Mouse (Mus musculus): ENCODE data around the gene Pex7. TPM values are rescaled to one million over a fixed set of nuclear protein-coding genes. Genes with fewer than 3 reads are reported as not detected.

Pex7 gene
- total RNA-seq (2021): 47.3 and 57.8 TPM in 2 replicates
- long read RNA-seq, full-length matches to known transcripts: 58 of 88 reads
- long read RNA-seq, partial matches to known transcripts: 3 of 88 reads
- long read RNA-seq, other reads (novel, unspliced or antisense): 27 of 88 reads

DNA sequence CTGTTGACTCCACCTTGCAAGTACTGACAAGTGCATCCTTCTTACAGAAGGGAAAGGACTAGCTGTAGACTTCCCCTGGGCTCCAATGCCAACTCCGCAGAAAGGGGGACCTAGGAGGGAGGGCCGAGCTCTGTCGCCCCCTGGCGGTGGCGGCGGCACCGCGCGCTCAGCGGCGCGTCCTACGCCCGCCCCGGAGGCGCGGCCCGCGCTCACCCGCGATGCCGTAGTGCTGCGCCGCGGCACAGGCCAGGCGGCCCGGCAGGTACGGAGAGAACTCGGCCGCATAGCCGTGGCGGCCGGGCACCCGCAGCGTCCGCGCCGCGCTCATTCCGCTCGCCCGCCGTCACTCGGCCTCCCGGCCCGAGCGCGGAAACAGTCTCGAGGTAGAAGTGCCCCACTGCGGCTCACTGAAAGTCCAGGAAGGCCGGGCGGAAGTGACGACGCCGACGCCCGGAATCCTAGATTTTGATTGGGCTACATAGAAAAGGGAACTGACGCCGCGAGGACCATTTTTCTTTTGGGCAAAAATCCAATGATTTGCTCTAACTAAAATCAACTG lies at the start of gene Pex7:
TSS of gene Pex7 (minus strand) at position 444 of the 559 bp plus-strand sequence.
- peak; percentile 90 for DNase-seq

DNA sequence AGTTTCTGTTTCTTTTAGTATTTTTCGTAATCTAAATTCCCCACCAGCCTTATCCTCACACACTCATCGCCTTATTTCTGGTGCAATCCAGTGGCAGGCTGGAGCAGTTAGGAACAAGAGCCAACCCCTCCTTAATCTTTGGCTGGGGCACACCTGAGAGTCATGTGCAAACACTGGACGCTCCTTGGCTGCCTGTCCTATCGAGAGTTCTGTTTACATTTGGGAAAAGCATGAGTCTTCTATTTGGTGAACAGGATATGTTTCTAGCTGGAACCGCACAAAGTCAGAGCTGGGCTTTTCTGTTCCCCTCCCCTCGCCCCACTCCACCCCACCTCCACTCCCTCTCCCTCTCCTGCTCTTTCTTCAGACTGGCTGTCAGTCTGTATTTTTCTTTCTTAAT lies 49.3 kb upstream of the Pex7 start:
- DNase-seq: no peak

DNA sequence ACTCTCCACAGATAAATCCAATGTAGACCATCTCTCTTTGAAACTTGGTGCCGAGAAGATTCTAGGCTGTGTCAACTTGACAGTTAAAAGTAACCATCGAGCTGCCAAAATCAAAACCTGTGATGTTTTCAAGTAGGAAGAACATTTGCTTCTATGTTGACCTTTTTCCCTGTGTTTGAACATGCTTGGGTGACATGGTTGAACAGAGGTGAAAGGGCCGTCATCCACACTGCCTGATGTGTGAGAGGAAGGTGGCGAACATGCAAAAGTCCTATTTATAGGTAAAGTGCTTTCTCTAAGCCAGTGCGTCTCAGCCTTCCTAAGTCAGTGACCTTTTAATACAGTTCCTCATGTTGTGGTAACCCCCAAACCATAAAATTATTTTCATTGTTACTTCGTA lies 48.3 kb upstream of the Pex7 start:
- no peak for DNase-seq

DNA sequence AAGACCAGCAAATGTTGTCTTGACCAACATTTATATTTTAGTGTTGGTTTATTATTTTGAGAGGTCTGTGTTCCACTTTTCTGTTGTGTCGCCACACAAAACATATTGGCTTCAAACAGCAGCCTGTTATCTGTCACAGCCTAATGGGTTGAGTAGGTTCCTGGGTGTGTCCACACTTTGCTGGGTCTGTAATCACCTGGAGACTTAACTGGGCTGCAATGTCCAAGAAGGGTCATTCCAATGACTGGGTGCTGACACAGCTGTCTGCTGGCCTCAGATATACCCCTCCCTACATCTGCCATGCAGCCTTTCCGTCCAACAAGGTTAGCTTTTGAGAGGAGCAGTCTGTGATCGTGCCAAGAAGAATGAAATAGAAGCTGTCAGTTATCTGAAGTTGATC lies 47.1 kb upstream of the Pex7 start:
- DNase-seq: no peak

DNA sequence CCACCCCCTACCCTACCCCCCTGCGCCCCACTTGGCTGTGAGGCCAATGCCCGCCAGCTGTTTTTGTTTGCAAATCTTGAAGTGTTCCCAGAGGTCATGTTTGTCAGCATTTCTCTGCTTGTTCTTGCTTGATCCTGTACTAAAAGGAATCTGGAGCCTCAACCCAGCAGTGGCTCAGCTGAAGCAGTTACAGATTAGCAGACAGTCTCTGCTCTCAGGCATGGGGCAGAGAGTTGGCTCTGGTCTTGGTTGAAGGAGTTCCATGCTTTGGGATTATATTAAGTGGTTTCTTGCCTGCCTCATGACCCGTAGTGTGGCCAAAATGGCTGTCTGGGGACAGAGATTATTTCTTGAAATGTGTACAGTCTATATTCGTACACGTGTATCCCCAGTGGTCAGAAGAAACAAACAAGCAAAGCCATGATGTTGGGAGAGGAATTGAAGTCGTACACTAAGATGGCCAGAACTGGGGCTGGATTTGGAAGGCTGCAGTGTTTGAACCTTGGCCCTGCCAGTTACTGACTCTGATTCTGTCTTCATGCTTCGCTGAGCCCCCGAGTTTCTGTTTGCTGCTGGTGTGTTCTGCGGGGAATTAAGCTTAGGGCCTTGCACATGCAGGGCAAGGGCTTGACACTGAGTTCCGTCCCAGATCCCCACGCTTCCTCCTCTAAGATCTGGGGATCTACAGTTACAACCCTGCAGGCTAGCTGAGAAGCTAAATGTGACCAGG lies 45.7 kb upstream of the Pex7 start:
- no peak for DNase-seq

DNA sequence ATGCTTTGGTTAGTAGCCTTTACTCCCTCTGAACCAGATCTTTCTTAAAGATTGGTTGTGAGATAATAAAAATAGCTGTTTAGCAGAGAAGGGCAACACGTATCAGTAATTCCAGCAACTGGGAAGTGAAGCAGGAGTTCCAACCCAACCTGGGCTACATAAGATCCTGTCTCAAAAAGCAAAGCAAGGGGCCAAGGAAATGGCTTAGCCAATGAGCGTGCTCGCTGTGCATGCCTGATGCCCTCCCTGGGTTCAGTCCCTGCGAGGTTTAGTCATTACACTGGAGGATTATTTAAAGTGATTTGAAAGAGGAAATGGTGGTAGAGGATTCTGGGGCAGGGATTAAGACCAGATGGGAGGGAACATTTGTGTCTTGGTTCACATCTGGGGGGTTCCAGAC lies 41.6 kb upstream of the Pex7 start:
- no peak for DNase-seq

DNA sequence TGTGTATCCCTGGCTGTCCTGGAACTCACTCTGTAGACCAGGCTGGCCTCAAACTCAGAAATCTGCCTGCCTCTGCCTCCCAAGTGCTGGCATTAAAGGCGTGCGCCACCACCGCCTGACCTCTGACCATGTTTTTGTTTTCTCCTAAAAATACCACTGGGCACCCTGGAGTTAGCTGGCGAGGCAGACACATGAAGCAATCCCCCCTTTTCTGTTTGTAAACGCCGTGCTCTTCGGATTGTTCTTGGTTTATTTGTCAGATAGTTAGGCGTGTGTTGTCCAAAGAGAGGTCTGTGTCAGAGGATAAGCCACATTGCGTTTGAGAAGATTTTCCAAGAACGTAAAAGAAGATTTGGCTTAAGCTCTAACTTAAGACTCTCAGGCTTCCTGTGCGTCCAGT lies 40.9 kb upstream of the Pex7 start:
- DNase-seq: no peak

DNA sequence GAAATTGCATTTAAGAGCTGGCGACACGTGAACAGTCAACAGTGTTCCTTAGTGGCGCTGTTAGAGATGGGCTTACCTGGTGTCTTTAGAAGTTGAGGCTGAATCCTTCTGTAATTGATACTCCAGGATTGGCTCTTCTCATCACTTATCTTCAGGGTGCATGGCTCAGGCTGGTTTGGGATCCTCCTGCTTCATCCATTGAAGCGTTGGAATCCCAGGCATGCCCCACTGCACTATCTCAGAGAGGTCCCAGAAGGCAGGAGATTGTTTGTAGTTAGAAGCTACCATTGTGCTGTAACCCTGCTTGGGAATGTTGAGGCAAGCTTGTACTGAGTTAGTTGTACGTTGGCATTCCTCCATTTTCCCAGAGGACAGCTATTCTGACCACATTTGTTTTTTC lies 40.4 kb upstream of the Pex7 start:
- DNase-seq: no peak

DNA sequence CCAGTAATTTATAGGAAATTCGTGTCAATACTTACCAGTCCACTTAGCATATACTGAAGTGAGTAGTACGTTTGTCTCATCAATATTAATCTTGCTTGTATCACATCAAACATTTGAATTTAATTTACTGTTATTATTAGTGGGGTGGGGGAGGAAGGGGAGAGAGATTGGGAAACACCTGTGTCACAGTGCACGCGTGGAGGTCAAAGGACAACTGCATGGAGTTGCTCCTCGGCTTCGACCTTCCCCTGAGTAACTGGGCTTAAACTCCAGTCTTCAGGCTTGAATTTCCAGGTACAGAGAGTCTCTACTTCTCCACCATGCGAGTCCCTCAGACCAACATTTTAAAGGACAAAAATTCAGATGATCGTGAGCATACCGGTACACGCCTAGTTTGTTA lies 40.0 kb upstream of the Pex7 start:
- no peak for DNase-seq

DNA sequence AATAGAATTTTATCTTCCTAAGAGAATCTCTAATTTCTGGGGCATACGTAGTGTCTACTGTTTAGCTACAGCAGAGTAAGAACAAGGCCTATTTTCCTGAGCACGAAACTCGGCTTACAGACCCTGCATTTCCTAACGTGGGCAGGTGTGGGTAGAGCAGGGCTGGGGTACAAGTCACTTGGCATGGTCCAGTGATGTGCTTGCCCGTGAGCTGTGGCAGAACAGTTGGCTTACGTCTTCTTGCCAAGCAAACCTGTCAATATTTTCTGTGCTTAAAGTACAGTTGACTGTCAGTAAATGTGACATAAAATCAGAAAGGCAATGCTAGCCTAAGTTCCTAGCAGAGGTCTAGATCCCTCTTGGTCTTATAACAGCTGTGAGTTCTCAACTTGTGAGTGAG lies 39.2 kb upstream of the Pex7 start:
- DNase-seq: no peak

DNA sequence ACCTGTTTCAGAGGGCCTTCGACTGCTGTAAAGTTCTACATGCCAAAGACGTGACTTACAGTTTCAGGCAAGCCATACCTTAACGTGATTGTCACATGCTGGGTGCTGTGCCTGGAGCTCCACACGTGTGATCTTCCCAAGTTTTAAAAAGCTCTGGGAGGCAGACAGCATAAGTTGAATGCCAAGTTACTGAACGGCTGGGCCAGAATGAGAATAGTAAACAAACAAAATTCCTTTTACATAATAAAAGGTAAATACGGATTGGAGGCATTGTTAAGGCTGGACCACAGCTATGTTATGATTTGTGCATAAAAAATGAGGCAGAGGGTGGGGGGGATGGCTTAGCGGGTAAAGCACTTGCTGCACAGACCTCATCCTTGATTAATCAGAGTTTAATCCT lies 38.2 kb upstream of the Pex7 start:
- no peak for DNase-seq

DNA sequence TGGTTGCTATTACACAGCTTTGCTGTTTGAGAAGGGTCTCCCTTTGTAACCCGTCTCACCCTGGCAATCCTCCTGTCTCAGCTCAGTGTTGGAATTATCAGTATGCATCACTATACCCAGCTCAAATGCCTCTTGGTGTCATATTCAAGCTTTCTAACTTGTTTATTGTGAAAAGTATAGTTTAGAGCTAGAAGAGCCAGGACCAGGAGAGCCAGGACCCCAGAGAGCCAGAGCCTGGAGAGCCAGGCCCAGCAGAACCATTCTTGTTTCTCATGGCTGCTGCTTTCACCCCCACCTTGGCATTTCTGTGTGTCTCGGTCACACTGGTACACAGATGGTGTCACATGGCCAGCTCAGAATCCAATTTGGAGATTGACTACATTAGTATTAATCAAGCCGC lies 35.1 kb upstream of the Pex7 start:
- no peak for DNase-seq

DNA sequence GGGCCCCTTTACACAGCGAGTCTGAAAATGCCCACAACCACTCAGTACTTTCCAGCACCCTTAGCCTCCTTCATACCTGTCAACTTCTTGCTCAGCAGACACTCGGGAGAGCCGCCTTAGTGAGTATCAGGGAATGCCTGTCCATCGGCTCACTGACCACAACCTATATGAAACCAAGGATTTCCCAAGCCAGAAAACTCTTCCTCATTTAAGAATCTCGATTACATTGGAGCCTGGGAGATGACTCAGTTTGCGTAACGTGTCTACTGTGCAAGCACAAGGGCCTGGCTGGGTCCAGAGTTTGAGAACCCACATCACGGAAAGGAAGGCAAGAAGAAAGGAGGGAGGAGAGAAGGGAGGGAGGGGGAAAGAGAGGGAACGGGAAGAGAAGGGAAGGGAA lies 34.4 kb upstream of the Pex7 start:
- no peak for DNase-seq

DNA sequence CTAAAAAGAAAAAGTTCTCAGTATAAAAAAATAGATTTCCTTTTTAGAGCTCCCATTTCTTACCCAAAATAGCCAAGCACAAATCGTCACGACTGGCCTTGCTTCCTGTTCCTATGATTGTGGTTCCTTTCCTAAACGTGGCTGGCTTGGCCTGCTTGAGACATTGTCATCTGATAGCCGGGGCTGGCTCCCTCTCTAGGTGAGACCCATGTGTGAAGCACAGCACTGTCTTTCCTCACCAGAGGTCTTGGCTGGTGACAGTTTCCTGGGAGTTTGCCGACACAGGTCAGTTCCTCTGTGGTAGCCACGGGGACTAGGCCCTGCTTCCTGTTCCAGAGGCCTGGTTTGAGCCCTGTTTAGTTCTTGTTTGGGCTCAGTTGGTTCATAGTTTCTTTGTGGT lies 33.6 kb upstream of the Pex7 start:
- no peak for DNase-seq

DNA sequence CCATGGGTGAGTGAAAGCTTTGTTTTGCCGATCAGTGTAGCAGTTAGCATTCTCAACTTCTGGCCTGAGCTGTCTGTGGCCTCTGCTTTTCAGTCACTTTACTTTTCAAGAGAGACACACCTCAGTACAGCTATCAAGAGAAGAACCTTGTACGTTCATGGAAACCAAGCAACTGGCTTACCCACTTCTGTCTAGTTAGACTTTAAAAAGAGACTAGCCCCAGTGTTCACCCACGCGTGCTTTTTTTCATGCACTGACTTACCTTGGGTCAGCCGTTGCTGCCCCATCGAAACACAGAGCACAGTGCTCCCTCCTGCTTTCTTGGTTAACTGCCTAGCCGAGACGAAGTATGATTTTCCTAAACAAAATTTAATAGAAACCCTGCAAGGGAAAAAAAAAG lies 33.1 kb upstream of the Pex7 start:
- no peak for DNase-seq

DNA sequence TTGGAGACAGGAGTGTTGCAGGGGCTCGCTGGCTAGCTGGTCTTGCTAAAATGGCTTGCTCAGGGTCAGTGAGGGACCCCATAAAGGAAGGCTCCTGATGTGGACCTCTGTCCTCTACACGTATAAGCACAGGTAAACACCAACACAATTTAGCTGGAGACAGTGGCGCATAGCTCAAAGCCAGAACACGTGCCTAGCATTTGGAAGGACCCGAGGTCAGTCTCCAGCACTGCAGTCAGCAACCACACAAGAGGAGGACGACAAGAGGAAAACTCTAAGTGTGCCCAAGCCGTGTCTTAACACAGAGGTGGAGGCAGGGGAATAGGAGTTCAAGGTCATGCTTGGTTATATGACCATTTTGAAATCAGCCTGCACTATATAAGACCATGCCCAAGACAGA lies 32.6 kb upstream of the Pex7 start:
- DNase-seq: no peak

DNA sequence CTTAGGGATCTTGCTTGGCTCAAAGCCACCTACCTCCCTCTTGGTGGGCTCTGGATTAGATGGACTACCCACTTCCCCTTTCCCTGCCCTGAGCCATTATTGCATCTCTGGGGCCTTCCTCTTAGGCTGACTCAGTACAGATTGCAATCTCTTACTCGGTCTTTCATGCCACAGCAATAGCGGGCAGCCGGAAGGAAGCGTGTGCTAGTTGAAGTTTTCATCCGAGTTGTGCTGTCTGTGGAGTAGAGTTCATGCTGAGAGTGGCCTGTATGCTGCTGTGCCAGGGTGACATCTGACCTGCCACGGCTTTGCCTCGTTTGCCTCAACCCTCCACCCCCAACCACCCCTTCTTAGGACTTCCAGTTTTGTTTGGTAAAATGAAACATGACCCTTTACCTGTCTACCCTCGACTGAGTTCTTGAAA lies 31.8 kb upstream of the Pex7 start:
- DNase-seq: peak; percentile 5

DNA sequence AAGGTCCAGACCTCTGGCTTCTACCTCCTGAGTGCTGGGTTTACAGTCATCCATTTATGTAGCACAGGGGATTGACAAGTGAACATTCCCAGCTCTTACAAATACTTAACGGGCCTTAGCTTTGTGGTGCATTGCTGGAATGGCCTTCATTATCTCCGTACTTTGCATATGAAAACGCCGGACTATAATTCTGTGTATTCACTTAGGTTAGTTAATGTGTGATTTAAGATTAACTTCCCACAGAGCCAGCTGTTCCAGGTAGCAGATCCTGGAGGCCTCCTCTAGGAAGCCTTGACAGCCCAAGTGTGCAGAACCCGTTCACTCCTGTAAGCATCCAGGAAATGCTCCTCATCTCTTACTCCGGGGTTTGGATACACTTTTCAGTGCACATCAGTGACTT lies 31.2 kb upstream of the Pex7 start:
- DNase-seq: no peak

DNA sequence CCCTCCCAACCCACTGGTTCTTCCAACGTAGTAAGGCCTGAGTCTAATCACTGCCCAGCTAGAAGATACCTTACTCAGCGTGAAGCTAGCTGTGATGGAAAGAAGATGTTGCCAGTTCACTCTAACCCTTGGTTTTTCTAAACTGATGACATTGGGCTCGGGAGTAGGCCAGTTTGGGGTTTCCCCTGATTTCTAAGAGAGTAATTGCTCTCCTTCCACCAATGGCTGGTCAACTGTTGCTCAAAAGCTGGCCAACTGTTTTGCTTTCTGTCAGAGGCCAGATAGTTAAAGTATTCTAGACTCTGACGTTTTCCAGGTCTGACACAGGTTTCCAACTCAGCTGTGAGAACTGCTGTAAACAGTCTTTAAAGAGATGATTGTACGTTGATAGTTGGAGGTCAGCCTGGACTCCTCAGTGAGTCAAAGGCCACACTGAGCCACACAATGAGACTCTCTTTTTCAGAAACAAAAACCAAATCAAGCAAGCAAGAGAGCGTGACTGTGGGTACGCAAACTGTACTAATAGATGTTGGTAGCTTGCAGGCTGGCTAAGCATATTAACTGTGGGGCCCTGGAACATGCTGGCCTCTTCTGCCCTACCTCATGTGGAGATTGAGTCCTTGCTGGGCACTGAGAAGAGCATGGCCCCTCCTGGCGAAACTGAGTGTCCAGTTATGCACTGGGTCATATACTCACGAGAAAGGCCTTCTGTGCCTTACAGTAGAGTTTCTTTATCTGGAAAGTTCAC lies 29.6 kb upstream of the Pex7 start:
- no peak for DNase-seq

DNA sequence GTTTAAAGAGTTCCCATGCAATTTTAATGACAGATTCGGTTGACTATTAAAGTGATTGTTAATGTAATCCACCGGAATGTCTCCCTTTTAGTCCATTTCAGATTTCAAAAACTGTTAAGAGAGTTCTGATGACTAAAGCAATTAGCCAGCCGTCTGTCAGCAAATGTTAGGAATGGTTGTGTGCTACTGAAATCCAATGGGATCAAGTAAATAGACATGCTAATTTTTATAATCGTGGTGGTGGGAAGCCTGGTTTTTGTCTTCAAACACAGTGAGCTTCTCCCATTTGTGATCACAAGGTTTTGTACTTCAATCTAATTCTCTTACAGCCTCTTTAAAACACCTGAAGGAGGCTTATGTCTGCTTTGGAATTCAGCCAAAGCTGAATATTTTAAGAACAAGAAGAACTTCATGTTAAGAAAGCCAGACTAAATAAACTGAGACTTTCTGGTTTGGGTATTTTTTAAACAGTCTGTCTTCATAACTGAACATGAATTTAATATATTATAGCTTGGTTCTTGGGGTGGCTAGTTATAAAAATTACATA lies 28.4 kb upstream of the Pex7 start:
- no peak for DNase-seq

DNA sequence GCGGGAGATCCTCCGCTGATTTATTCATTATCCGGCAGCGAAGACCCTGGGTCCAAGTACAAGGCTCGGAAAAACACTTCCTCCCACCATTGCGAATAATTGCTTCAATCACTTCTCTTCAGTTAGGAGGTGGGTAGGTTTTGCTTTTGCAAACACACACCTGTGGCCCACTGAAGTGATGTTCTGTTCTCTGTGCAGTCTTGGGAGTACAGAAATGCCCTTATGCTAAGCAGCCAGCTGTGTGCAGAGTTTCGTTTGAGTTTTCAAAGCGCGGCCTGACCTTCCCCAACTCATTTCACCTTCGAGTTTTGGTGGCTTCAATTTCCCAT lies 27.8 kb upstream of the Pex7 start:
- no peak for DNase-seq

DNA sequence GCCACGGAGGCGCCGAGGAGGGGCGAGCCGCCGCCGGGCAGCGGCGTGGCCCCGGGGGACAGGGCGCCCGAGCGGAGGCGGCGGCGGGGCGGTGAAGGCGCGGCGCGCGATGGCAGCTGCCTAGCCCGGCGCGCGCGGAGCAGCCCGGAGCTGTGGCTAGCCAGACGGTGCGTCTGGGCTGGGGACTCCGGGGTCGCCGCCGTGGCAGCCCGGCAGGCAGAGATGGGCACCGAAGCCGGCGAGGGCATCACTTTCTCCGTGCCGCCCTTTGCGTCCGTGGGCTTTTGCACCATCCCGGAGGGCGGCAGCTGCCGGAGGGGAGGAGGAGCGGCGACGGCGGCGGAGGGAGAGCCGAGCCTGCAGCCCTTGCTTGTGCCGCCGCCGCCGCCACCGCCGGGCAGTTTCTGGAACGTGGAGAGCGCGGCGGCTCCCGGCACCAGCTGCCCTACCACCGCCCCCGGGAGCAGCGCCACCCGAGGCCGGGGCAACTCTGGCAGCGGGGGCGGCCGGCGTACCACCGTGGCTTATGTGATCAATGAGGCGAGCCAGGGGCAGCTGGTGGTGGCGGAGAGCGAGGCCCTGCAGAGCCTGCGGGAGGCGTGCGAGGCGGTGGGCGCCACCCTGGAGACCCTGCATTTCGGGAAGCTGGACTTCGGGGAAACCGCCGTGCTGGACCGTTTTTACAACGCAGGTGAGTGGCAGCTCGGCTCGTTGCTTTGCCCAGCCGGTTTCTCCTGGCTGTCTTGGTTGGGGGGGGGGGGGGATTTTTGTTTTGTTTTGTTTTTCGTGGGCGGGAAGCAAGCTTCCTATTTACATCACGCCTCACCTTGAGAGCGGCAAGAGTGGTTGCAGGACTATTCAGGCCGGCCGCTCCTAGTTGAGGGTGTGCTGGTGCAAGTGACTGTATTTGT lies 27.1 kb upstream of the Pex7 start, which contains the start of gene Map3k5:
TSS of gene Map3k5 (plus strand) at position 89 of the 911 bp plus-strand sequence.
- peak; percentile 69 for DNase-seq

All from adrenal gland, postnatal 25 days (tissue).